Mouse (Mus musculus) stomach, postnatal 0 days (tissue): ENCODE results near the gene Notch4. TPM values are rescaled to one million over a fixed set of nuclear protein-coding genes. Genes with fewer than 3 reads are reported as not detected.

ENCODE experiments used
- ATAC-seq: fragments of 200-750 bp; cut with Nextera tagmentation; 2 replicates; pipeline ENCODE4 v1.8.0; 2017; ENCODE audit not compliant: low FRiP score, low TSS enrichment
- DNase-seq: peaks from one replicate; pipeline ENCODE4 v3.0.0-alpha.2; 2016; ENCODE audit warnings: low spot score
- H3K27ac ChIP-seq: fragments of 300-500 bp; sonication (generic); replicated peaks from 2 replicates; pipeline ENCODE4 v1.5.1; 2014; ENCODE audit warnings: mild to moderate bottlenecking, control low read depth
- H3K27me3 ChIP-seq: fragments of 300-500 bp; sonication (generic); 2 replicates; pipeline ENCODE4 v1.6.1; 2014; ENCODE audit warnings: low read length; ENCODE audit not compliant: control insufficient read depth, insufficient read depth
- H3K36me3 ChIP-seq: fragments of 300-500 bp; sonication (generic); 2 replicates; pipeline ENCODE4 v1.6.1; 2014; ENCODE audit warnings: low read length, mixed read lengths; ENCODE audit not compliant: control insufficient read depth, insufficient read depth
- H3K4me1 ChIP-seq: fragments of 300-500 bp; sonication (generic); replicated peaks from 2 replicates; pipeline ENCODE4 v1.6.1; 2014; ENCODE audit warnings: antibody characterized with exemption; ENCODE audit not compliant: control insufficient read depth, insufficient read depth
- H3K4me2 ChIP-seq: fragments of 300-500 bp; sonication (generic); replicated peaks from 2 replicates; pipeline ENCODE4 v1.6.1; 2014; ENCODE audit warnings: low read depth, mild to moderate bottlenecking, control low read depth, moderate library complexity
- H3K4me3 ChIP-seq: fragments of 300-500 bp; sonication (generic); 2 replicates; pipeline ENCODE4 v1.5.1; 2014; ENCODE audit warnings: low read depth, low read length, control low read depth
- H3K9ac ChIP-seq: fragments of 300-500 bp; sonication (generic); 2 replicates; pipeline ENCODE4 v1.6.1; 2014; ENCODE audit warnings: mild to moderate bottlenecking, low read length, control low read depth, mixed read lengths
- H3K9me3 ChIP-seq: fragments of 300-500 bp; sonication (generic); 2 replicates; pipeline ENCODE4 v1.6.1; 2016; ENCODE audit warnings: low read length; ENCODE audit not compliant: control insufficient read depth
- CTCF ChIP-seq: IDR thresholded peaks from 2 replicates; pipeline ENCODE4 v1.5.1; 2016; ENCODE audit warnings: antibody characterized with exemption, low read depth, mild to moderate bottlenecking, moderate library complexity
- EP300 ChIP-seq: optimal IDR thresholded peaks from 2 replicates; pipeline ENCODE3; 2016; ENCODE audit warnings: antibody characterized with exemption
- WGBS: fragments of 180-500 bp; shearing (Covaris S2); extraction: QIAGEN DNeasy Blood & Tissue Kit; methylation state at CpG from one replicate; pipeline ENCODE4 v1.1.7; 2014; 5-methylcytosine and 5-hydroxymethylcytosine counted together
- polyA plus RNA-seq: library from polyadenylated mRNA; unstranded; fragments of >200 nt; fragmentation: Nextera tagmentation; extraction: Ambion mirVana; gene quantifications from 2 replicates; pipeline ENCODE4 v1.2.1, GENCODE M21; 2015

Gene Notch4
- polyA plus RNA-seq, 1 experiment from 2014 or later, result 3.1 TPM

GRCm38 (mm10) chr17:34597566-34598095, 33.6 kb downstream of the Notch4 start, which contains the start of gene Ager:
Gene Ager (plus strand): TSS chr17:34597862.
- H3K4me1 ChIP-seq, result no peaks in the 10 kb centered on the region; the same call in 1 of the 2 replicates

GRCm38 (mm10) chr17:34599891-34600290, 35.8 kb downstream of the Notch4 start:
- no peak overlapping the region for H3K27ac ChIP-seq
- H3K4me1 ChIP-seq, result no peaks in the 10 kb centered on the region
- H3K4me2 ChIP-seq, result no peak overlapping the region
- 67% methylated on average over 9 of the region's 9 CpGs for WGBS
- ATAC-seq (no peak), DNase-seq (no peak)
- H3K27me3 ChIP-seq, result no peaks in the 10 kb centered on the region
- TF ChIP-seq EP300, result no peak
- H3K36me3 ChIP-seq, result peaks cover 12% of the 10 kb centered on the region
- no peaks in the 10 kb centered on the region for H3K9me3 ChIP-seq
- no peak overlapping the region for H3K9ac ChIP-seq
- no peak overlapping the region for H3K4me3 ChIP-seq

More at GRCm38 (mm10) chr17:34597566-34598095, 33.6 kb downstream of the Notch4 start, which contains the start of gene Ager:
- TF ChIP-seq EP300 (no peak), CTCF (no peak)
- no peak for ATAC-seq
- Histone ChIP-seq H3K27me3 (no peaks in the 10 kb centered on the region), H3K36me3 (peaks cover 15% of the 10 kb centered on the region), H3K9ac (peak within 1 kb of the TSS; percentile 31; the same call in 1 of the 2 replicates), H3K27ac (no peak within 1 kb of the TSS; the same call in 1 of the 2 replicates), H3K4me3 (no peak within 1 kb of the TSS), H3K9me3 (no peaks in the 10 kb centered on the region), H3K4me2 (no peak within 1 kb of the TSS; the same call in 1 of the 2 replicates)
- no peak for DNase-seq
- WGBS, result 5% methylated on average over 5 of the region's 6 CpGs

GRCm38 (mm10) chr17:34601796-34602195, 37.7 kb downstream of the Notch4 start:
- TF ChIP-seq CTCF (no peak), EP300 (no peak)
- Histone ChIP-seq H3K9ac (no peak overlapping the region), H3K4me2 (no peak overlapping the region), H3K4me1 (0 out of 2 replicates have a peak, but pooled peaks cover 3% of the 10 kb centered on the region), H3K4me3 (no peak overlapping the region), H3K9me3 (no peaks in the 10 kb centered on the region), H3K27ac (no peak overlapping the region), H3K27me3 (no peaks in the 10 kb centered on the region), H3K36me3 (peaks cover 8% of the 10 kb centered on the region)
- no peak for DNase-seq
- WGBS, result 75% methylated on average over 12 of the region's 12 CpGs
- no peak for ATAC-seq

GRCm38 (mm10) chr17:34603375-34604060, 39.5 kb downstream of the Notch4 start, which contains the start of gene Rnf5:
Gene Rnf5 (minus strand): TSS chr17:34603690.
- under 1% methylated on average over 30 of the region's 30 CpGs for WGBS
- ATAC-seq, result peak; percentile 93
- peak within 1 kb of the TSS; percentile 66 for H3K9ac ChIP-seq

GRCm38 (mm10) chr17:34604061-34604508, 40.0 kb downstream of the Notch4 start, which contains the start of gene Agpat1:
Gene Agpat1 (plus strand): TSS chr17:34604262.
- H3K27me3 ChIP-seq, result no peaks in the 10 kb centered on the region
- H3K4me3 ChIP-seq, result peak within 1 kb of the TSS; percentile 89
- TF ChIP-seq EP300 (no peak), CTCF (no peak)
- no peaks in the 10 kb centered on the region for H3K9me3 ChIP-seq
- peaks cover 8% of the 10 kb centered on the region for H3K36me3 ChIP-seq
- 0 out of 2 replicates have a peak, but pooled peaks cover 5% of the 10 kb centered on the region for H3K4me1 ChIP-seq
- ATAC-seq (peak; percentile 87), DNase-seq (no peak)
- under 1% methylated on average over 35 of the region's 35 CpGs for WGBS
- peak within 1 kb of the TSS; percentile 88 for H3K4me2 ChIP-seq
- H3K9ac ChIP-seq, result peak within 1 kb of the TSS; percentile 66
- H3K27ac ChIP-seq, result peak within 1 kb of the TSS; percentile 93

More at GRCm38 (mm10) chr17:34603375-34604060, 39.5 kb downstream of the Notch4 start, which contains the start of gene Rnf5:
- peaks cover 8% of the 10 kb centered on the region for H3K36me3 ChIP-seq
- peak; percentile 99 for DNase-seq
- peak within 1 kb of the TSS; percentile 93 for H3K27ac ChIP-seq
- H3K9me3 ChIP-seq, result no peaks in the 10 kb centered on the region
- H3K4me1 ChIP-seq, result 0 out of 2 replicates have a peak, but pooled peaks cover 3% of the 10 kb centered on the region
- no peak for TF ChIP-seq CTCF
- TF ChIP-seq EP300, result peak; percentile 97
- H3K4me2 ChIP-seq, result peak within 1 kb of the TSS; percentile 88
- no peaks in the 10 kb centered on the region for H3K27me3 ChIP-seq
- H3K4me3 ChIP-seq, result peak within 1 kb of the TSS; percentile 62
